Mouse (Mus musculus): ENCODE results near the gene Hormad2. TPM values are rescaled to one million over a fixed set of nuclear protein-coding genes. Genes with fewer than 3 reads are reported as not detected.

The Hormad2 gene
- total and polyA plus RNA-seq, 3 experiments, result 16.0 to 17.0 TPM; not detected in 1

- Histone ChIP-seq H3K9ac (ENCODE audit: control insufficient read depth, low read depth, low read length, poor library complexity, severe bottlenecking) (no peak overlapping the region), H3K9me3 (replicated peaks; ENCODE audit: insufficient read depth, low read length) (no peaks in the 10 kb centered on the region), H3K4me1 (ENCODE audit: control insufficient read depth in 1 of 2, insufficient read depth in 2 of 2, low read length in 2 of 2) (peaks cover 2 to 3% of the 10 kb centered on the region in 2 experiments; a peak in 2 of 4 replicates), H3K4me3 (ENCODE audit: control insufficient read depth in 1 of 2, insufficient read depth in 1 of 2, low read depth in 2 of 2, low read length in 2 of 2) (no peak overlapping the region), H3K36me3 (ENCODE audit: control insufficient read depth in 1 of 2, insufficient read depth in 2 of 2, low read length in 2 of 2) (peaks cover 0 to 2% of the 10 kb centered on the region in 2 experiments; a peak in 1 of 4 replicates), H3K27ac (ENCODE audit: control insufficient read depth, low read depth, low read length) (no peak overlapping the region), H3K79me2 (ENCODE audit: control insufficient read depth, insufficient read depth, low read length, poor library complexity) (no peaks in the 10 kb centered on the region), H3K27me3 (ENCODE audit: control insufficient read depth in 1 of 2, insufficient read depth in 2 of 2, low read length in 2 of 2) (no peaks in the 10 kb centered on the region)
- TF ChIP-seq JUND (IDR thresholded peaks at IDR 0.05; ENCODE audit: low read depth, low read length), result no peak
- no peak for TF ChIP-seq ZNF384 (IDR thresholded peaks at IDR 0.05; ENCODE audit: low read depth, low read length)
- no peak for TF ChIP-seq POLR2AphosphoS5 (IDR thresholded peaks at IDR 0.05; ENCODE audit: borderline replicate concordance, low read depth, low read length)
- TF ChIP-seq MAFK (IDR thresholded peaks at IDR 0.05; ENCODE audit: borderline replicate concordance, low read depth, low read length), result no peak
- TF ChIP-seq SIN3A (IDR thresholded peaks at IDR 0.05; ENCODE audit: low read length), result no peak
- TF ChIP-seq TAL1 (IDR thresholded peaks at IDR 0.05; ENCODE audit: low read length), result no peak
- no peak for TF ChIP-seq ETS1 (IDR thresholded peaks at IDR 0.05; ENCODE audit: low read depth, low read length)
- no peak for TF ChIP-seq E2F4 (IDR thresholded peaks at IDR 0.05; ENCODE audit: borderline replicate concordance, low read depth, low read length)
- no peak for TF ChIP-seq POLR2A (IDR thresholded peaks at IDR 0.05; ENCODE audit: control insufficient read depth in 1 of 2, insufficient read depth in 1 of 2, low read depth in 1 of 2, low read length in 2 of 2, poor library complexity in 1 of 2)
- TF ChIP-seq ZKSCAN1 (IDR thresholded peaks at IDR 0.05; ENCODE audit: low read depth, low read length), result no peak
- no peak for TF ChIP-seq POLR2AphosphoS2 (IDR thresholded peaks at IDR 0.05; ENCODE audit: low read length)
- TF ChIP-seq GABPA (IDR thresholded peaks at IDR 0.05; ENCODE audit: low read depth, low read length), result no peak
- no peak for TF ChIP-seq NELFE (IDR thresholded peaks at IDR 0.05; ENCODE audit: low read depth, low read length)
- no peak for TF ChIP-seq EP300 (IDR thresholded peaks at IDR 0.05; ENCODE audit: low read depth in 1 of 2, low read length in 2 of 2)
- no peak for TF ChIP-seq RCOR1 (IDR thresholded peaks at IDR 0.05; ENCODE audit: low read depth, low read length)
- no peak for TF ChIP-seq MXI1 (IDR thresholded peaks at IDR 0.05; ENCODE audit: low read depth, low read length)
- TF ChIP-seq USF2 (IDR thresholded peaks at IDR 0.05; ENCODE audit: borderline replicate concordance in 1 of 2, insufficient read depth in 1 of 2, low read depth in 1 of 2, low read length in 2 of 2), result no peak
- no peak for TF ChIP-seq TCF12 (IDR thresholded peaks at IDR 0.05; ENCODE audit: low read depth, low read length)
- no peak for TF ChIP-seq MYB (IDR thresholded peaks at IDR 0.05; ENCODE audit: low read depth, low read length)
- no peak for TF ChIP-seq ZC3H11A (IDR thresholded peaks at IDR 0.05; ENCODE audit: low read depth, low read length)
- DNase-seq (ENCODE audit: low read depth, low spot score), result no peak
Measured at GRCm38 (mm10) chr11:4302363-4302913, 138.5 kb downstream of the Hormad2 start.

GRCm38 (mm10) chr11:4300683-4301082 is 140.2 kb downstream of the Hormad2 start:
- Histone ChIP-seq H3K9me3 (replicated peaks; ENCODE audit: insufficient read depth, low read length) (no peaks in the 10 kb centered on the region), H3K4me1 (ENCODE audit: control insufficient read depth in 1 of 2, insufficient read depth in 2 of 2, low read length in 2 of 2) (peaks cover 3 to 12% of the 10 kb centered on the region in 2 experiments; a peak in 2 of 4 replicates), H3K27me3 (ENCODE audit: control insufficient read depth in 1 of 2, insufficient read depth in 2 of 2, low read length in 2 of 2) (no peaks in the 10 kb centered on the region), H3K9ac (ENCODE audit: control insufficient read depth, low read depth, low read length, poor library complexity, severe bottlenecking) (no peak overlapping the region), H3K79me2 (ENCODE audit: control insufficient read depth, insufficient read depth, low read length, poor library complexity) (no peaks in the 10 kb centered on the region), H3K27ac (ENCODE audit: control insufficient read depth, low read depth, low read length) (no peak overlapping the region), H3K36me3 (ENCODE audit: control insufficient read depth in 1 of 2, insufficient read depth in 2 of 2, low read length in 2 of 2) (peaks cover 0 to 5% of the 10 kb centered on the region in 2 experiments; a peak in 1 of 4 replicates), H3K4me3 (ENCODE audit: control insufficient read depth in 1 of 2, insufficient read depth in 1 of 2, low read depth in 2 of 2, low read length in 2 of 2) (no peak overlapping the region)
- TF ChIP-seq GABPA (IDR thresholded peaks at IDR 0.05; ENCODE audit: low read depth, low read length) (no peak), TCF12 (IDR thresholded peaks at IDR 0.05; ENCODE audit: low read depth, low read length) (no peak), NRF1 (IDR thresholded peaks at IDR 0.05; ENCODE audit: insufficient read depth, low read depth, low read length, poor library complexity, severe bottlenecking) (no peak), TAL1 (IDR thresholded peaks at IDR 0.05; ENCODE audit: low read length) (no peak), NELFE (IDR thresholded peaks at IDR 0.05; ENCODE audit: low read depth, low read length) (no peak), E2F4 (IDR thresholded peaks at IDR 0.05; ENCODE audit: borderline replicate concordance, low read depth, low read length) (no peak), MYB (IDR thresholded peaks at IDR 0.05; ENCODE audit: low read depth, low read length) (no peak), KAT2A (conservative IDR thresholded peaks at IDR 0.05; ENCODE audit: low read depth, low read length) (no peak), SIN3A (IDR thresholded peaks at IDR 0.05; ENCODE audit: low read length) (no peak), ZC3H11A (IDR thresholded peaks at IDR 0.05; ENCODE audit: low read depth, low read length) (no peak), MAFK (IDR thresholded peaks at IDR 0.05; ENCODE audit: borderline replicate concordance, low read depth, low read length) (no peak), RAD21 (IDR thresholded peaks at IDR 0.05; ENCODE audit: low read depth, low read length) (no peak), USF1 (IDR thresholded peaks at IDR 0.05; ENCODE audit: low read depth, low read length) (no peak), MAZ (IDR thresholded peaks at IDR 0.05; ENCODE audit: low read depth, low read length) (no peak)
- DNase-seq (ENCODE audit: low read depth, low spot score), result no peak
